Mouse (Mus musculus): ENCODE data around the gene Sned1.

GRCm38 (mm10) chr1:93245936-93246335 lies 10.3 kb downstream of the Sned1 start:
- no peak for TF ChIP-seq CTCF (IDR thresholded peaks at IDR 0.05; ENCODE audit: borderline replicate concordance, insufficient read depth, low read length)
- no peak for TF ChIP-seq POLR2A (IDR thresholded peaks at IDR 0.05; ENCODE audit: low read depth, low read length)
